Mouse (Mus musculus): Measurements from ENCODE around the gene Gm42791.

Gene Gm42791

DNA sequence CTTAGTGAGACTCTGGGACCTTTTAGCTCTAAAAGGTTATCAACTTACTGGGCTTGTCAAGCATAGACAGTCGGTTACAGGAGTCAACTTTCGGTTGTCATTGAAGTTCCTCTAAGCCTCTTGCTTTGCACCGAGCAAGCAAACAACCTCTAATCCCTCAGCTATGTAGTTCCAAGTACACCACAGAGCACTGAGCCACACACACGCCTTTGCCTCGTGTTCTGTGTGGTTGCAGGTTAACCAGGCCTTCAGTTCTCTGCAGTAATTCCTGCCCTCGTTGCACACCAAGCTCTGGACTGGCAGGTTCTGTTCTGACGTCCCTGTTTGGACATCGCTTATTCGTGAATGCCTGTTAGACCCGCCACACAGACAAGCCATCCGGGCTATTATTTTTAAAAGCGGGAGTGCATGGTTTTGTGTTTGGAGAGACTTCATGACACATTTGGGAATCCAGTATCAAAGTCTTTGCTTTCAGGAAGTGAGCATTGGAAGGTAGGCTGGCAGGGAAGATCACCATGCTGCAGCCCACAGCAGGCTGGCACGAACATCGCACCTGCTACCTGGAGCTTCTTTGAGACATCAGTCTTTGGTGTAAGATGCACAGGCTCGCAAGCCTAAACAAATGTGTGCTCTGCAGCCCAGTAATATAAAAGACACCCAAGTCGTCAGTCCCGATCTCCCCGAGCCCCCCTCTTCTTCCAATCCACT lies 16.3 kb downstream of the Gm42791 start:
- in situ Hi-C loops (cut with MboI, MseI): no loop called here

GRCm38 (mm10) chr5:148977698-148978457 lies 17.1 kb downstream of the Gm42791 start:
- in situ Hi-C loops (cut with MboI, MseI): no loop called here

DNA sequence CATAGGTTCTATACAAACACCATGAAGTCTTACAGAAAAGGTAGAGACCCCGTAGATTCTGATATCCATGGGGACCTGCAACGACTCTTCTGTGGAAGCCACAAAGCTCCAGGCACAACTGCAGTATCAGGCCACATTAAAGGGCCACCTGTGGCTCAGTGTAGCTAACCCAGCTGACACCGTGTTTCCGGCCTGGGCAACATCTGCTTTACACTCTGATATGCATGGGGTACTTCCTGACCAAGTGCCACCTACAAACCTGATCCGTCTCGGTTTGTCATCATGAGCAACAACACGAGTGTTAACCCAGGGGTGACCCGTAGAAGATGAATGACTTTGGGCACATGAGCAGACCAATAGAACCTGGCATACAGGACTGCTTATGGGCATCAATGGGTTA lies 18.1 kb downstream of the Gm42791 start:
- in situ Hi-C loops (cut with MboI, MseI): no loop called here

DNA sequence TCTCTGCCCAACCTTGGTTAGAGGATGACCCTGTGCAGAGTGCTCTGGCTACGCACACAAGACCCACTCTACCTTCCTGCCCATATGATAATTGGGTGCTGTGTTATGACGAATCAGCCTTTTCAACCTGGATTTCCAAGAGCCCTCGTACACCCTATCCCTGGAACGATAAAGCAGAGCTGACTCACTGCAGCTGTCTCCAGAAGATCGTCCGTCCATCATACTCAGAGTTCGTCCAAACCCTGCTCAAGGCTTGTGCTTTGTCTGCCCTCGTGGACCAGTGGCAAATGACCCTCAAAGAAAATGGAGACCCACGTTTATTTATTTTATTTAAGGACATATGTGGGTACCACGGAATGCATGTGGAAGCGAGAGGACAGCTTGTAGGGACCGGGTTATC lies 19.9 kb downstream of the Gm42791 start:
- in situ Hi-C loops (cut with MboI, MseI): no loop called here

- in situ Hi-C loops (cut with MboI, MseI): no loop called here
Measured at GRCm38 (mm10) chr5:148973019-148973668, 21.8 kb downstream of the Gm42791 start.

- in situ Hi-C loops (cut with MboI, MseI): no loop called here
Measured at GRCm38 (mm10) chr5:148972167-148972566, 22.8 kb downstream of the Gm42791 start.

GRCm38 (mm10) chr5:148969648-148970047 lies 25.3 kb downstream of the Gm42791 start:
- in situ Hi-C loops (cut with MboI, MseI): no loop called here

GRCm38 (mm10) chr5:148968958-148969576 lies 25.9 kb downstream of the Gm42791 start:
- in situ Hi-C loops (cut with MboI, MseI): no loop called here

- in situ Hi-C loops (cut with MboI, MseI): no loop called here
Measured at GRCm38 (mm10) chr5:148968179-148968578, 26.8 kb downstream of the Gm42791 start.

- in situ Hi-C loops (cut with MboI, MseI): no loop called here
Measured at GRCm38 (mm10) chr5:148966395-148966794, 28.6 kb downstream of the Gm42791 start.

DNA sequence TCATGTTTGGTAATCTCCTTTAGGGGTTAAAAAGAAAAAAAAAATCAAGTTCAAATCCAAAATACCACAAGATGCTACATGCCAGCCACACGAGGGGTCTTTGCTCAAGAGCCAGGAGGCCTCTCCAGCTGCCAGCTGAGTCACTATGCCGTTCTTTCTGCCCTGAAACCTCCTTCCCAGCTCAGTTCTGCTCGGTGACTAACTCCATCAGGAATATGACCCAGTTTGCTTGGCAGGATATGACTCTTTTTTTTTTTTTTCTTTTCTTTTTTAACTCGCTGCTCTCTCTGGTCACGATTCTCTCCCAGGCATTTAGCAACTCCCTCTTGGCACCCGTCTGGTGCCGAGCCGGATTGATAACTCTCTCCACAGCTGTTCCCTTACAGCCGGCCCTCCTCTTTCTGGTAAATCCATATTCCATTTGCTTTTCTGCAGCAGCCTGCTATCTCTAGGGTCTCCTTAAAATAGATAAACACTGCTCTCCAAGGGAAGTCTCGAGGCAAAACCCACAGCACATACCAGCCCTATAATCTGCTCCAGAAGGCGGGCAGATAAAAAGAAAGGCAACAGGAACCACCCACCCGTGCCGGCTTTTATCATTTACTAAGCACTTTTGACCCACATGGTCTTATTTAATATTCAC lies 29.1 kb downstream of the Gm42791 start:
- in situ Hi-C loops (cut with MboI, MseI): no loop called here

- in situ Hi-C loops (cut with MboI, MseI): no loop called here
Measured at GRCm38 (mm10) chr5:148965089-148965591, 29.8 kb downstream of the Gm42791 start.

DNA sequence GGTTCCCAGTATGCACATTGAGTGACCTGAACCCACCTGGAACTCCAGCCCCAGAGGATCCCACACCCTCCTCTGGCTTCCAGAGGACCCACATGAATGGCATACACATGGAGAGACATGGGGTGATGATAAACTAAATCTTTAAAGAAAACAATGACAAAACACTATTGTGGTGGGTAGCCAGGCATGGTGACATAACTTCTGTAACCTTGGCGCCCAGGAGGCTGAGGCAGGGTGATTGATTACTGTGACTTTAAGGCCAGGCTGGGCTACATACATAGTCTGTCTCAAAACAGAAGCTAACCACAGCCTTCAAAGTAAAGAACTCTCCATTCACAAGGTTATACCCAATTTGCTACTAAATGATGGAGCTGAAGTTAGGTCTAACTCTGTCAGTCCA lies 30.7 kb downstream of the Gm42791 start:
- in situ Hi-C loops (cut with MboI, MseI): no loop called here

- in situ Hi-C loops (cut with MboI, MseI): no loop called here
Measured at GRCm38 (mm10) chr5:148960211-148960610, 34.7 kb downstream of the Gm42791 start.

- in situ Hi-C loops (cut with MboI, MseI): no loop called here
Measured at GRCm38 (mm10) chr5:148959068-148959990, 35.6 kb downstream of the Gm42791 start.

DNA sequence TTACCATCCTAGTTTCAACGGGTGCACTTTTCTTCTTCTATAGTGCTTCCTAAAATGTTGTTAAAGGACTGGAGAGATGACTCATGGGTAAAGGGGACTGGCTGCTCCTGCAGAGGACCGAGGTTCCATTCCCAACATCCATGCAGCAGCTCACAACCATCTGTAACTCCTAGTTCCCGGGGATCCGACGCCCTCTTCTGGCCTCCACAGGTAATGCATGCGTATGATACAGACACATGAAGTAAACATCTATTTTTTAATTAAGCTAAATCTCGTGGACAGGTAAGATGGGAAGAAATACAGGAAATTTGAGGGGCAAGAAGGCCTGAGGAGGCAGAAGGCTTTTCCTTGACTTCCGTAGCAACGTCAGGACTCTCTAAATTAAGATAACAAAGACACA lies 36.6 kb downstream of the Gm42791 start:
- in situ Hi-C loops (cut with MboI, MseI): no loop called here

GRCm38 (mm10) chr5:148956898-148957535 lies 37.9 kb downstream of the Gm42791 start:
- in situ Hi-C loops (cut with MboI, MseI): no loop called here

DNA sequence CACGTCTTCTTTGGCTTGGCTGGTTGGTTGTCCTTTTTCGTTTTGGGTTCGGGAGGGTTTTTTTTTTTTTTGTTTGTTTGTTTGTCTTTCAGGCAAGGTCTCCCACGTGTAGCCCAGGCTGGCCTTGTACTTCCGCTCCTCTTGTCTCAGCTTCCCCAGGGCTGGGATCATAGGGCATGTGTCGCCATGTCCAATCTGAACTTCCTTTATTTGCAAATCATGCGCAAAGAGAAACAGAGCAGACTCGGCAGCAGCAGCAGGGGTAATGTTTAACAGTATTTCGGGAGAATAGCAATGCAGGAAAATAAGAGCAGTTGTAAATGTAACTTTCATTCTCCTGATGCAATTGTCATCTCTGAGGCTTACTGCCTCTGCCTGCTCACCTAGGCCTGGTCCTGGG lies 38.9 kb downstream of the Gm42791 start:
- in situ Hi-C loops (cut with MboI, MseI): no loop called here

DNA sequence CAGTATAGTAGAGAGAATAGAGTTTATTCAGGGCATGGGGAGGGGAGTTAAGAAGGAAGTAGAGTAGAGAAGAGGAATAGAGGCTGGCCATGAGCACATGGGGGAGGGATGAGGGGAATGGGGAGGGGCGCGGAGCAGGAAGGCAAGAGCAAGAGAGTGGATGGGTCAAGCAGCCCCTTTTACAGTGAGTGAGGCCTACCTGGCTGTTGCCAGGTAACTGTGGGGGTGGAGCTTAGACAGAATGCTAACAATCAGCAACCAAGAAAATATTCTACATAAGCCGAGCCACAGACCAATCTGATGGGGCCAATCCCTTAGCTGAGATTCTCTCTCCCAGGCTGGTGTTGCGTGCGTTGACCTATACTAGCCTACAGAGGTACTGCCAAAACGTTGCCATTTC lies 39.4 kb downstream of the Gm42791 start:
- in situ Hi-C loops (cut with MboI, MseI): no loop called here

Data from regulatory T cell (primary cell).